Mouse (Mus musculus): ENCODE results near the gene Kcne4.
"Not testable (repeated sequence)": the region's sequence is repeated elsewhere in the genome, so short reads cannot be mapped to it uniquely, and the experiment has no call there.

The Kcne4 gene

GRCm38 (mm10) chr1:78816639-78817038 is at the start of gene Kcne4:
Kcne4 (plus strand) TSS chr1:78816758.
- peaks cover 18% of the 10 kb centered on the region for H3K9me3 ChIP-seq (ENCODE audit: low read length)
- H3K27me3 ChIP-seq (ENCODE audit: insufficient read depth, low read length), result no peaks in the 10 kb centered on the region; the same call in 1 of the 2 replicates
- H3K36me3 ChIP-seq (ENCODE audit: insufficient read depth, low read length), result no peaks in the 10 kb centered on the region
- H3K4me3 ChIP-seq (replicated peaks; ENCODE audit: low read length), result no peak within 1 kb of the TSS
- no peaks in the 10 kb centered on the region for H3K4me1 ChIP-seq (replicated peaks; ENCODE audit: low read depth, low read length)
- no peak for TF ChIP-seq NANOG (IDR thresholded peaks at IDR 0.05; ENCODE audit: borderline replicate concordance, low read length)

- H3K4me3 ChIP-seq (replicated peaks; ENCODE audit: low read length), result no peak overlapping the region
- H3K27me3 ChIP-seq (ENCODE audit: insufficient read depth, low read length), result no peaks in the 10 kb centered on the region
- no peaks in the 10 kb centered on the region for H3K4me1 ChIP-seq (replicated peaks; ENCODE audit: low read depth, low read length)
- peaks cover 11% of the 10 kb centered on the region for H3K9me3 ChIP-seq (ENCODE audit: low read length)
- no peak for TF ChIP-seq NANOG (IDR thresholded peaks at IDR 0.05; ENCODE audit: borderline replicate concordance, low read length)
- TF ChIP-seq CTCF (conservative IDR thresholded peaks at IDR 0.05; ENCODE audit: low read length), result no peak
- no peak for TF ChIP-seq POU5F1 (IDR thresholded peaks at IDR 0.05; ENCODE audit: borderline replicate concordance, low read length)
- no peaks in the 10 kb centered on the region for H3K36me3 ChIP-seq (ENCODE audit: insufficient read depth, low read length)
Measured at GRCm38 (mm10) chr1:78781899-78782298, 34.7 kb upstream of the Kcne4 start.

DNA sequence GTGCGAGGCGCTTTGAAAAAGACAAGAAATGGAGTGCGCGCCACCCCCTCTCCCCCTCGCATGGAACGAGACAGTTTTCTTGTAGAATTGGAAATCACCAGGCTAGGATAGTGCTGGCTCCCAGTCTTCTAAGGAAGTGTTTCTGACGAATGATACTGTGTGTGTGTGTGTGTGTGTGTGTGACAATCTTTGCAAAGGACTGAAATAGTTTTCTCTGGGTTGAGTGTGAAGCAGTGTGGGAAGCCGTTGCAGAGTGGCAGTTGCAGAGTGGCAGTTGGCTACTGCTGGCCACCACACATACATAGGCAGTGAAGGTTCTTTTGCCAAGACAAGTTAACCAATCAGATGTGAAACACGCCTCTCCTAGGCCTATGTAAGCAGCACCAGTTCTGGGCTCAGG is 31.6 kb upstream of the Kcne4 start:
- H3K27me3 ChIP-seq (ENCODE audit: insufficient read depth, low read length); H3K36me3 ChIP-seq (ENCODE audit: insufficient read depth, low read length); H3K4me3 ChIP-seq (replicated peaks; ENCODE audit: low read length); H3K4me1 ChIP-seq (replicated peaks; ENCODE audit: low read depth, low read length): not testable (repeated sequence)
- peaks cover 11% of the 10 kb centered on the region for H3K9me3 ChIP-seq (ENCODE audit: low read length)

GRCm38 (mm10) chr1:78789744-78790143 is 26.8 kb upstream of the Kcne4 start:
- H3K27me3 ChIP-seq (ENCODE audit: insufficient read depth, low read length), result no peaks in the 10 kb centered on the region
- no peaks in the 10 kb centered on the region for H3K9me3 ChIP-seq (ENCODE audit: low read length)
- H3K36me3 ChIP-seq (ENCODE audit: insufficient read depth, low read length), result no peaks in the 10 kb centered on the region
- TF ChIP-seq POU5F1 (IDR thresholded peaks at IDR 0.05; ENCODE audit: borderline replicate concordance, low read length), result no peak
- TF ChIP-seq CTCF (conservative IDR thresholded peaks at IDR 0.05; ENCODE audit: low read length), result no peak
- no peak for TF ChIP-seq NANOG (IDR thresholded peaks at IDR 0.05; ENCODE audit: borderline replicate concordance, low read length)
- H3K4me1 ChIP-seq (replicated peaks; ENCODE audit: low read depth, low read length), result no peaks in the 10 kb centered on the region
- H3K4me3 ChIP-seq (replicated peaks; ENCODE audit: low read length), result no peak overlapping the region

GRCm38 (mm10) chr1:78807428-78807827 is 9.1 kb upstream of the Kcne4 start:
- TF ChIP-seq POU5F1 (IDR thresholded peaks at IDR 0.05; ENCODE audit: borderline replicate concordance, low read length), result no peak
- Histone ChIP-seq H3K36me3 (ENCODE audit: insufficient read depth, low read length) (no peaks in the 10 kb centered on the region), H3K27me3 (ENCODE audit: insufficient read depth, low read length) (no peaks in the 10 kb centered on the region), H3K4me3 (replicated peaks; ENCODE audit: low read length) (no peak overlapping the region), H3K4me1 (replicated peaks; ENCODE audit: low read depth, low read length) (no peaks in the 10 kb centered on the region), H3K9me3 (ENCODE audit: low read length) (no peaks in the 10 kb centered on the region)

DNA sequence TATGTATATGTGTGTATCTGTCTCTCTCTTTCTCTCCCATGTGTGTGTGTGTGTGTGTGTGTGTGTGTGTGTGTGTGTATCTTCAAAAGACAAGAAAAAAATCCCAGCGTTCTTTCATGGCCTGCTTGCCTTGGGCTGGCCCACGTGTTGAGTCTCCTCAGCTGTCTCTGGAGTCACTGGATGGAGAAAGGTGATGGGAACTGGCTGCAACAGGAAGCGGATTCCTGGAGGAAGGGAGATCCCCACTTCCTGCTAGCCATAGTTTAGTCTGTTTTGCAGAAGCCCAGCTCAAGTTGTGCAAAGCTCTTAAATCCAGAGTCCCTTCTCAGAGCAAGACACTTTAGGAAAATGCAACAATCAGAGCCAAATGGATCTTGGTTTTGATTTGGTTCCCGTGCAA is 6.7 kb upstream of the Kcne4 start:
- Histone ChIP-seq H3K27me3 (ENCODE audit: insufficient read depth, low read length) (no peaks in the 10 kb centered on the region), H3K9me3 (ENCODE audit: low read length) (no peaks in the 10 kb centered on the region), H3K4me3 (replicated peaks; ENCODE audit: low read length) (no peak overlapping the region), H3K36me3 (ENCODE audit: insufficient read depth, low read length) (no peaks in the 10 kb centered on the region), H3K4me1 (replicated peaks; ENCODE audit: low read depth, low read length) (no peaks in the 10 kb centered on the region)
- TF ChIP-seq NANOG (IDR thresholded peaks at IDR 0.05; ENCODE audit: borderline replicate concordance, low read length) (no peak), POU5F1 (IDR thresholded peaks at IDR 0.05; ENCODE audit: borderline replicate concordance, low read length) (no peak), CTCF (conservative IDR thresholded peaks at IDR 0.05; ENCODE audit: low read length) (no peak)

DNA sequence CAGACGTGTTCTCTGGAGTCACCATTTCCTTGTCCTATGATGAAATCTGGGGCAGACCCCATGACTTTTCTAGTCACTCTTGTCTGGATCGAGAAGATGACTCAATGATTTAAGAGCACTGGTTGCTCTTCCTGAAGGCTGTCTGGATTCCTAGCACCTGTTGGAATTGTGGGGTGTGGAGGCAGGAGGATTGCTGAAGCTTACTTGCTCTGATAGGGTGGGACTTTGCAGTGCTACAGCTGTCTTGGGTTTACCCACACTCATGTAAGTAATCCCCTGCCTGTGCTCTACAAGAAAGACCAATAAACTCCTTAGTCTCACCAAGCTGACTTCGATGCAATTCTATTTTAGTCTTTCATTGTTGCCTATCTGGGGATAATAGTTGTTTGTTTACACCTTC is 5.7 kb upstream of the Kcne4 start:
- no peaks in the 10 kb centered on the region for H3K4me1 ChIP-seq (replicated peaks; ENCODE audit: low read depth, low read length)
- no peak overlapping the region for H3K4me3 ChIP-seq (replicated peaks; ENCODE audit: low read length)
- no peak for TF ChIP-seq POU5F1 (IDR thresholded peaks at IDR 0.05; ENCODE audit: borderline replicate concordance, low read length)
- no peak for TF ChIP-seq CTCF (conservative IDR thresholded peaks at IDR 0.05; ENCODE audit: low read length)
- no peak for TF ChIP-seq NANOG (IDR thresholded peaks at IDR 0.05; ENCODE audit: borderline replicate concordance, low read length)
- H3K27me3 ChIP-seq (ENCODE audit: insufficient read depth, low read length), result no peaks in the 10 kb centered on the region
- H3K36me3 ChIP-seq (ENCODE audit: insufficient read depth, low read length), result no peaks in the 10 kb centered on the region
- H3K9me3 ChIP-seq (ENCODE audit: low read length), result no peaks in the 10 kb centered on the region

DNA sequence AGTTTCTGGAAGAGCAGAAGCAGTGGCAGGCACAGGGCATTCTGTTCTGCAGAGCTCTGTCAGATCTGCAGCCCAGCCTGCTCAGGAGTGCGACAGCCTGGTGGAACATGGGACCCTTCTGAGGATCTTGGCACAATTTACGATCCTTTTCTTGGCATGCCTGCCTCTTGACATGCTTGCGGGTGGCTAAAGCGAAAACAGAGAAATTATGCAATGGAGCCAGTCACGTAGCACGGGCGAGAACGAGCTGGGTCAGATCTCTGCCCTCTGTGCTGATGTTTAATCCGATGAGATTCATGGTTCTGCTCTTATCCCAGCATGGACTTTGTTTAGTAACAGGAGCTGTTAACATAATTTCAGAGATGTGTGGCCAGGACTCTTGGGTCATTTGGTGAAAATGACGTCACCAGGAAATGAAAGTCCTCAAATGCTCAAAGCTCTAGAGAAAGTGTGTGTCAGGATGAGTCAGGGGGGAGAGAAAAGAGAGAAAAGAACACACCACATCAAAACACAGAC is 4.5 kb upstream of the Kcne4 start:
- Histone ChIP-seq H3K4me1 (replicated peaks; ENCODE audit: low read depth, low read length) (no peaks in the 10 kb centered on the region), H3K9me3 (ENCODE audit: low read length) (no peaks in the 10 kb centered on the region), H3K4me3 (replicated peaks; ENCODE audit: low read length) (no peak overlapping the region), H3K36me3 (ENCODE audit: insufficient read depth, low read length) (no peaks in the 10 kb centered on the region), H3K27me3 (ENCODE audit: insufficient read depth, low read length) (no peaks in the 10 kb centered on the region)
- TF ChIP-seq NANOG (IDR thresholded peaks at IDR 0.05; ENCODE audit: borderline replicate concordance, low read length) (no peak), CTCF (conservative IDR thresholded peaks at IDR 0.05; ENCODE audit: low read length) (no peak), POU5F1 (IDR thresholded peaks at IDR 0.05; ENCODE audit: borderline replicate concordance, low read length) (no peak)

- Histone ChIP-seq H3K4me3 (replicated peaks; ENCODE audit: low read length) (no peak overlapping the region), H3K36me3 (ENCODE audit: insufficient read depth, low read length) (no peaks in the 10 kb centered on the region), H3K4me1 (replicated peaks; ENCODE audit: low read depth, low read length) (no peaks in the 10 kb centered on the region), H3K27me3 (ENCODE audit: insufficient read depth, low read length) (no peaks in the 10 kb centered on the region; the same call in 1 of the 2 replicates), H3K9me3 (ENCODE audit: low read length) (peaks cover 27% of the 10 kb centered on the region)
- TF ChIP-seq CTCF (conservative IDR thresholded peaks at IDR 0.05; ENCODE audit: low read length) (no peak), NANOG (IDR thresholded peaks at IDR 0.05; ENCODE audit: borderline replicate concordance, low read length) (no peak), POU5F1 (IDR thresholded peaks at IDR 0.05; ENCODE audit: borderline replicate concordance, low read length) (no peak)
Measured at GRCm38 (mm10) chr1:78817756-78818155, 1.2 kb downstream of the Kcne4 start.

Data from E14TG2a.4 (cell line).